Mouse (Mus musculus) E14TG2a.4 (cell line): ENCODE data around the gene Blnk.

Experiments used
- H3K27me3 ChIP-seq: 2 replicates; pipeline ENCODE4 v1.6.1; 2014; ENCODE audit warnings: low read length, control low read depth; ENCODE audit not compliant: insufficient read depth
- H3K36me3 ChIP-seq: 2 replicates; pipeline ENCODE4 v1.6.1; 2014; ENCODE audit warnings: low read length, control low read depth; ENCODE audit not compliant: insufficient read depth
- H3K4me1 ChIP-seq: replicated peaks from 2 replicates; pipeline ENCODE4 v1.6.1; 2014; ENCODE audit warnings: low read depth, low read length, control low read depth
- H3K4me3 ChIP-seq: replicated peaks from 2 replicates; pipeline ENCODE4 v1.5.1; 2014; ENCODE audit warnings: mild to moderate bottlenecking, low read length
- H3K9me3 ChIP-seq: 2 replicates; pipeline ENCODE4 v1.6.1; 2014; ENCODE audit warnings: low read length, control low read depth
- CTCF ChIP-seq: conservative IDR thresholded peaks from 2 replicates; pipeline ENCODE4 v1.5.1; 2014; ENCODE audit warnings: low read length
- NANOG ChIP-seq: IDR thresholded peaks from 2 replicates; pipeline ENCODE4 v1.6.1; 2014; ENCODE audit warnings: borderline replicate concordance, low read length, mixed read lengths
- POU5F1 ChIP-seq: IDR thresholded peaks from 2 replicates; pipeline ENCODE4 v1.6.1; 2014; ENCODE audit warnings: low read length, borderline replicate concordance

The Blnk gene

GRCm38 (mm10) chr19:40988856-40989255 lies 5.5 kb downstream of the Blnk start:
- Histone ChIP-seq H3K4me3 (no peak overlapping the region), H3K9me3 (no peaks in the 10 kb centered on the region), H3K36me3 (no peaks in the 10 kb centered on the region), H3K4me1 (peaks cover 8% of the 10 kb centered on the region), H3K27me3 (peaks cover 11% of the 10 kb centered on the region)
- TF ChIP-seq CTCF (no peak), NANOG (no peak), POU5F1 (no peak)

GRCm38 (mm10) chr19:40984536-40984935 lies 9.8 kb downstream of the Blnk start:
- H3K4me1 ChIP-seq = no peaks in the 10 kb centered on the region
- no peak overlapping the region for H3K4me3 ChIP-seq
- H3K36me3 ChIP-seq = no peaks in the 10 kb centered on the region
- peaks cover 7% of the 10 kb centered on the region for H3K27me3 ChIP-seq
- no peaks in the 10 kb centered on the region for H3K9me3 ChIP-seq
- TF ChIP-seq POU5F1 (no peak), CTCF (no peak), NANOG (no peak)

DNA sequence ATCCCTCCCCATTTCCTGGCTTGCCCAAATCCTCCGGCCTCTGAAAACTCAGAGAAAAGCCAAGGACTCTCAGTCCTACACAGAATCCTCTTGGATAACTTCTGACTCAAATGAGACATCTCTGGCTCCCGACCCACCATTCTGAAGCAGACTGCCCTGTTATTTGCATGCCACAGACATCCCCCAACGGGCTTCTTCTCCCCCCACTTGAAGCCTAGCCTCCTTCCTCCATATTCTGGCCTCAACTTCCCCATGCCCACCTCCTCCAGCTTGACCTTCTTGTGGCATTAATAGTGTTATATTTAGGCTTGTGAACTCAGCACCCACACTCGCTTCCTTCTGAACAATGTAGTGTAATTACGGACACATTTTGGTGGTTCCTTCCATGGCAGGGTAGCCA lies 13.7 kb downstream of the Blnk start:
- no peak overlapping the region for H3K4me3 ChIP-seq
- no peaks in the 10 kb centered on the region for H3K4me1 ChIP-seq
- TF ChIP-seq CTCF = no peak
- no peak for TF ChIP-seq POU5F1
- TF ChIP-seq NANOG = no peak
- no peaks in the 10 kb centered on the region for H3K36me3 ChIP-seq
- H3K27me3 ChIP-seq = no peaks in the 10 kb centered on the region
- no peaks in the 10 kb centered on the region for H3K9me3 ChIP-seq

DNA sequence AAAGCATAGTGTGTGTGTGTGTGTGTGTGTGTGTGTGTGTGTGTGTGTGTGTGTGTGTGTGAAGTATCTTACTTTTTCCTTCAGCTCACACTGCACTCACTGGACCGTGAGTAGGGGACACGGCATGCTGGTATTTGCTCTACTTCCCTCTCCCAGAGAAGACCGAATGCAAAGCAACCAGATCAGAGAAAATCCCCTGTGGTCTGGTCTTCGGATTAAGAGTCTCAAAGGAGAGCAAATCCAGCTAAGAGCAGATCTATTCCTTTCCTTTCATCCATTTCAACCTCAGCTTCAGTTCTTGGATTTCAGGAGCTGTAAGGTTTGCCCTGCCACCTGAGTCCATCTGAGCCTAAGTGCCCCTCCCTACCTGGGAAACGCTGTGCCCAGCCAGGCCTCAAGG lies 16.3 kb downstream of the Blnk start:
- no peak overlapping the region for H3K4me3 ChIP-seq
- no peaks in the 10 kb centered on the region for H3K4me1 ChIP-seq
- TF ChIP-seq POU5F1 (no peak), CTCF (no peak), NANOG (no peak)
- H3K9me3 ChIP-seq = no peaks in the 10 kb centered on the region
- H3K36me3 ChIP-seq = no peaks in the 10 kb centered on the region
- H3K27me3 ChIP-seq = no peaks in the 10 kb centered on the region; the same call in 1 of the 2 replicates

DNA sequence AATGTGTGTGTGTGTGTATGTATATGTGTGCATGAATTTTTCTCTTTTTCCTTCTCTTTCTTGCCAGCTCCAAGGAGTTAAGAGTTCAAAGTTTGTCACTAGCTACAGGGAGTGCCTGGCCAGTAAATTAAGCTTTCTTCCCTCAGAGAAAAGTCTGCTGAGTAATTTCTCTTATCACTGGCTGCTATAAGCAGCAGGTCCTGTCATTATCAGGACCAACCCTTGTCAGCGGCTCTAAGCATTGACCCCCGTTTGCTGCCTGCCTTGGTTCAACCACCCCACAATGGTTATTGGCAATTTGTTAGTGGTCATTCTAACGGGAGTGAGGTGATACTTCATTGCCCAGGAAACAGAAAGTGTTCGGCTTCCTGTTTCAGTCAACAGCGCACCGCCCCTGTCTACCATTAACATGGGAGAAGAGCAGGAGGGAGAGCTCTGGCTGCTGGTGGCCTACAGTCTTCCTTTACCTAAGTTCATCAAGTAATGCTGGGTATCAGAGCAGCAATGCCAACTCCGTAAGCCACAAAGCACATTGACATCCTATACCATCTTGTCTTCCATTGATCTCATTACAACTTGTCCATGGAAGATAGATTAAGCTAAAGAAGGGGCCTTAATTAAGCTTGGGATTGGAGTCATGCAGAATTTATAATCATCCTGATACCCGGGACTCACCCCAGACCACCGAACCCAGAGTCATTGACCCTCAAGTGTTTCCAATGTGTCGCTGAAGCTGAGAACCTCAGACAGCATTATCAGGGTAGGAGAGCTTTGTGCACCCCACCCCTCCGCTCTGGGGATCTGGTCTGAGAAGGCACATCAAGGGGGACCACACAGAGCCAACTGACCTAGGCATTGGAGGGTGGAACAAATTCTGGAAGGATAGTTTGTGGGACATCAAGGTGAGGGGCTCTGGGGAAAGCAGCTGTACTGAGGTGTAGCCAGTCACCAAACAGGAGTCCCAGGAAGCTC lies 17.1 kb downstream of the Blnk start:
- Histone ChIP-seq H3K36me3 (no peaks in the 10 kb centered on the region), H3K27me3 (no peaks in the 10 kb centered on the region; the same call in 1 of the 2 replicates), H3K9me3 (no peaks in the 10 kb centered on the region), H3K4me1 (no peaks in the 10 kb centered on the region), H3K4me3 (no peak overlapping the region)
- TF ChIP-seq CTCF (no peak), POU5F1 (no peak), NANOG (no peak)

GRCm38 (mm10) chr19:40971273-40971914 lies 22.9 kb downstream of the Blnk start:
- H3K4me3 ChIP-seq = no peak overlapping the region
- no peaks in the 10 kb centered on the region for H3K4me1 ChIP-seq
- no peaks in the 10 kb centered on the region; the same call in 1 of the 2 replicates for H3K27me3 ChIP-seq
- H3K9me3 ChIP-seq = no peaks in the 10 kb centered on the region
- no peak for TF ChIP-seq NANOG
- TF ChIP-seq POU5F1 = no peak
- TF ChIP-seq CTCF = no peak
- H3K36me3 ChIP-seq = no peaks in the 10 kb centered on the region

DNA sequence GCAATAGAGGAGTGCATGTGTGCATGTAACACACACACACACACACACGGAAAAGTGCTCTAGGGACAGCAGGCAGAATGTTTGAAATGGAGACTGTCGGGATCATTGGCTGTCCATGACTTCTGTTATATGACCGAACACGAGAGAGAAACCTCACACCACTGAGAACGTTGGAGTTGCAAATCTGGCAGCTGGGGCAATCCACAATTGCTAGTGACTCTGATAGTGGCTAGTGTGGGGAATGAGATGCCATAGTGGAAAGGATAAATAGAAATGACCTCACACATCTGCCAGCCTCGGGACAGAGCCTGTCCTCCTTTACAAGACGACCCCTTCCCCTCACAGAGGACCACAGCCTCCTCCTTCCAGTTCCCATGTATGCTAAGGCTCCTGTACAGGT lies 23.6 kb downstream of the Blnk start:
- Histone ChIP-seq H3K36me3 (no peaks in the 10 kb centered on the region), H3K4me3 (no peak overlapping the region), H3K27me3 (no peaks in the 10 kb centered on the region; the same call in 1 of the 2 replicates), H3K4me1 (no peaks in the 10 kb centered on the region), H3K9me3 (no peaks in the 10 kb centered on the region)
- TF ChIP-seq CTCF (no peak), POU5F1 (no peak), NANOG (no peak)

DNA sequence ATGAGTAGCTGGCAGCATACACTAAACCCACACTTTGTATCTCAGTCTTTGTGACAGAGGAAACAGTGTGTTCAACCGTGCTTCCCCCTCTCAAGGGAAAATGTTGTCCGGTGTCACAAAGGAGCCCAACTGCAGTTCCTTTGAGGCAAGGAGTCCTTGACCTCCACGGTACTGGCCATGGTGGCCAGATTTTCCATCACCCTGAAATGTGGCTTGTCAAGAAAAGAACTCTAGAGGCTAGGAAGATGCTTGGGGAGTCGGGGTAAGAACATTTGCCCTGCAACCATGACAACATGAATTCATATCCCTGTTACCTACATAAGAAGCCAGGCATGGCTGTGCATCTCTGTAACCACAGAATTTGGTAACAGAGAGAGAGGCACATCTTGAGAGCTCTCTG lies 24.0 kb downstream of the Blnk start:
- TF ChIP-seq CTCF (no peak), NANOG (no peak), POU5F1 (no peak)
- no peak overlapping the region for H3K4me3 ChIP-seq
- H3K9me3 ChIP-seq = no peaks in the 10 kb centered on the region
- no peaks in the 10 kb centered on the region; the same call in 1 of the 2 replicates for H3K27me3 ChIP-seq
- H3K36me3 ChIP-seq = no peaks in the 10 kb centered on the region
- H3K4me1 ChIP-seq = no peaks in the 10 kb centered on the region
